Mouse (Mus musculus): ENCODE data around the gene Pllp. TPM values are rescaled to one million over a fixed set of nuclear protein-coding genes. Genes with fewer than 3 reads are reported as not detected.
A peak's percentile ranks its signal among the peaks of the same experiment; 100 is the strongest.

The Pllp gene
- polyA plus RNA-seq, 1 experiment from 2014 or later = 0.25 TPM

DNA sequence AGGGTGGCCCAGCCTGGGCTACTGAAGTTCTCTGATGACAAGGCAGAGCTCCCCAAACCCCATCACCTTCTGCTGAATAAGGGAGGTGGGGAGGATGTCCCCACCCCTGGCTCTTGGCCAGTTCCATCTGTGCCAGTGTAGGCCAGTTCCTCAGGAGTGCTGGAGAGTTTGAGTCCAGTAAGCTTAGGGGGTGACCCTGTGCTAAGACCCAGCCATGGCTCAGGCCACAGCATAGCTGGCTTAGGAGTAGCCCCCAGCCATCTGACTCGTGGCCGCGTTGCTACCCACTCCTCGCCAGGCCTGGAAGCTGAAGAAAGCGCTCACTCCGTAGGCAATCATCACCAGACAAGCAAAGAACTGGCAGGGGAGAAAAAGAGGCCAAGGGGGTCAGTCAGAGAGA, 20.2 kb downstream of the Pllp start:
- H3K4me2 ChIP-seq (replicated peaks; ENCODE audit: low read depth, low read length) = no peak overlapping the region
- H3K27me3 ChIP-seq (ENCODE audit: control insufficient read depth, insufficient read depth, low read length) = no peaks in the 10 kb centered on the region
- no peak overlapping the region for H3K27ac ChIP-seq (ENCODE audit: low read depth, low read length)
- H3K4me1 ChIP-seq (replicated peaks; ENCODE audit: control insufficient read depth, insufficient read depth, low read length) = no peaks in the 10 kb centered on the region
- no peaks in the 10 kb centered on the region for H3K9me3 ChIP-seq (ENCODE audit: control insufficient read depth, low read length)
- DNase-seq (ENCODE audit: low spot score) (no peak), ATAC-seq (ENCODE audit: low FRiP score) (no peak)
- peaks cover 10% of the 10 kb centered on the region for H3K36me3 ChIP-seq (ENCODE audit: control insufficient read depth, insufficient read depth, low read length)
- no peak overlapping the region for H3K9ac ChIP-seq (ENCODE audit: low read depth, low read length)
- WGBS = 84% methylated on average over 6 of the region's 6 CpGs
- H3K4me3 ChIP-seq (ENCODE audit: low read depth, low read length) = no peak overlapping the region

DNA sequence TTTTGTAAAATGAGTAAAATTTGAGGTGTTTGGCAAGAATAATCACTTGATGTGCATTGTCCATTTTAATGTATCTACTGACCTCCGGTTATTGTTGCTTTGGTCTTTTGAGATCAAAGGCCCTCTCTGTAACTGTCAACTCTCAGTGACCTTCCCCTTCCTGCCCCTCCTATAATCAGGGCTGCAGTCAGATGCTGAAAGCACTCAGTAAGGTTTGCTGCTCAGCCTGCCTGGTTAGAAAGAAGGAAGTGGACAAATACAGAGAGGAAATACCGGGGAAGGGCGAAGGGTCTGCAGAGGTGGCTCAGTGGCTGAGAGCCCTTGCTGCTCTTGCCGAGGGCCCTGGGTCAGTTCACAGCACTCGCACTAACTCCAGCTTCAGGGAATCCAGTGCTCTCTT, 21.7 kb downstream of the Pllp start:
- no peak overlapping the region for H3K4me2 ChIP-seq (replicated peaks; ENCODE audit: low read depth, low read length)
- H3K9ac ChIP-seq (ENCODE audit: low read depth, low read length) = no peak overlapping the region
- H3K9me3 ChIP-seq (ENCODE audit: control insufficient read depth, low read length) = no peaks in the 10 kb centered on the region
- H3K27ac ChIP-seq (ENCODE audit: low read depth, low read length) = no peak overlapping the region
- H3K4me3 ChIP-seq (ENCODE audit: low read depth, low read length) = no peak overlapping the region
- ATAC-seq (ENCODE audit: low FRiP score) (no peak), DNase-seq (ENCODE audit: low spot score) (no peak)
- H3K36me3 ChIP-seq (ENCODE audit: control insufficient read depth, insufficient read depth, low read length) = peaks cover 12% of the 10 kb centered on the region
- no peaks in the 10 kb centered on the region for H3K4me1 ChIP-seq (replicated peaks; ENCODE audit: control insufficient read depth, insufficient read depth, low read length)
- H3K27me3 ChIP-seq (ENCODE audit: control insufficient read depth, insufficient read depth, low read length) = no peaks in the 10 kb centered on the region
- 82% methylated on average over 5 of the region's 5 CpGs for WGBS

DNA sequence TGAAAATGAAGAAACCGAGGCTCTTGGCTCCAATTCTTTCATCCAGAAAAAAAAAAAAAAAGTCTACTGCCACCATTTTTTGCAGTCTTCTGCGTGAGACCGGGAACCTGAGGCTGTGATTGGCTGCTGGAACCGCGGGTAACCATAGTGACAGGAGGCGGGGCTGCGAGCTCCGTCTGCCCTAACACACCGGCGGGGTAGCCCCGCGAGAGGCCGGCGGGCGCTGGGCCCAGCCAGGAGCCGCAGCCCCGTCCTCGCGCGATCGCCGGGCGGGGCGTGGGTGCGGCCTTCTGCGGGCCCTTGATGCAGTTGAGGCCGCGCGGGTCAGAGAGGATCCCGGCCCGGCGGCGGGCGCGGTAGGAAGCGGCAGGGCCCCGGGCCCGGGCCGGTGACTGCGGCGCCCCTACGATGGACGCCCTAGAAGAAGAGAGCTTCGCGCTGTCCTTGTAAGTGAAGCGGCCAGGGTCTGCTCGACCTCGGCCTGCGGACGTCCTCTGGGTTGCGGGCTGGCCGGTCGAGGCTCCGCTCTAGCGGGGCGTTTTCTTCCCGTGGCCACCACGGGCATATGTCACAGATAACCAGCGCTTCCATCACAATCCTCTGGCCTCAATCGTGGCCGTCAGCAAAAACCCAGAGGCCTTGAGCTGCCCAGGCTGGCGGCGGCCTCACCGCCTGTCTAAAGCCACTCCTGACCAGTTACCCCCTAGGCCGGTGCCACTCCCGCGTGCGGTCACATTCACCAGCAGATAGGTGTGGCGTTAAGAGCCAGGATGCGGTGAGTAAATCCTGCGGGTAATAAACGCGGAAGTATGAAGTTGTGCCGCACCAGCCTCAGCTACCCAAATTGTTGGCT, 29.4 kb downstream of the Pllp start, which contains the start of gene Arl2bp:
Gene Arl2bp (plus strand): TSS at position 145 of the 853 bp plus-strand sequence.
- Histone ChIP-seq H3K9me3 (ENCODE audit: control insufficient read depth, low read length) (no peaks in the 10 kb centered on the region), H3K36me3 (ENCODE audit: control insufficient read depth, insufficient read depth, low read length) (peaks cover 5% of the 10 kb centered on the region), H3K4me3 (ENCODE audit: low read depth, low read length) (peak within 1 kb of the TSS; percentile 90), H3K4me2 (replicated peaks; ENCODE audit: low read depth, low read length) (peak within 1 kb of the TSS; percentile 76), H3K27me3 (ENCODE audit: control insufficient read depth, insufficient read depth, low read length) (no peaks in the 10 kb centered on the region), H3K9ac (ENCODE audit: low read depth, low read length) (peak within 1 kb of the TSS; percentile 98), H3K4me1 (replicated peaks; ENCODE audit: control insufficient read depth, insufficient read depth, low read length) (no peaks in the 10 kb centered on the region), H3K27ac (ENCODE audit: low read depth, low read length) (peak within 1 kb of the TSS; percentile 89)
- DNase-seq (ENCODE audit: low spot score) = peak; percentile 96
- WGBS = 1% methylated on average over 67 of the region's 74 CpGs
- peak; percentile 100 for ATAC-seq (ENCODE audit: low FRiP score)

DNA sequence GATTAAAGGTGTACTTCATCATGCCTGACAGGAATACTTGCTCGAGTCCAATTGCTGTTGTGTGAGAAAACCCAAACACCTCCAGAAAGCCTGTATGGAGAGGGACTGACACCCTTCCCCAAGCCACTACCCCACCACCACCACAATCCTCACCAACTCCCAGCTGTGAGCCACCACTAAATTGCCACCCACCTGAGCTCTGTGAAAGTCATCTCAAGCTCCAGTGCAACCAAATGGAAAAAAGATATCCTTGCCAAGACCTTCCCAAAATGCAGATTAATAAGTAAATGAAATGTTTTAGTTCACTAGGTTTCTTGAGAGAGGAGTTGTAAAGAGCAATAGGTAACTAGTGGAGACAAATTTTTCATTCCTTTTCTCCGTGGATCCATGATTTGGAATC, 31.4 kb downstream of the Pllp start:
- 87% methylated on average over 2 of the region's 2 CpGs for WGBS
- no peak for ATAC-seq (ENCODE audit: low FRiP score)
- H3K27ac ChIP-seq (ENCODE audit: low read depth, low read length) = no peak overlapping the region
- H3K9me3 ChIP-seq (ENCODE audit: control insufficient read depth, low read length) = no peaks in the 10 kb centered on the region
- H3K4me3 ChIP-seq (ENCODE audit: low read depth, low read length) = no peak overlapping the region
- H3K4me2 ChIP-seq (replicated peaks; ENCODE audit: low read depth, low read length) = no peak overlapping the region
- no peak overlapping the region for H3K9ac ChIP-seq (ENCODE audit: low read depth, low read length)
- H3K27me3 ChIP-seq (ENCODE audit: control insufficient read depth, insufficient read depth, low read length) = no peaks in the 10 kb centered on the region
- DNase-seq (ENCODE audit: low spot score) = no peak
- H3K36me3 ChIP-seq (ENCODE audit: control insufficient read depth, insufficient read depth, low read length) = no peaks in the 10 kb centered on the region
- H3K4me1 ChIP-seq (replicated peaks; ENCODE audit: control insufficient read depth, insufficient read depth, low read length) = no peaks in the 10 kb centered on the region

DNA sequence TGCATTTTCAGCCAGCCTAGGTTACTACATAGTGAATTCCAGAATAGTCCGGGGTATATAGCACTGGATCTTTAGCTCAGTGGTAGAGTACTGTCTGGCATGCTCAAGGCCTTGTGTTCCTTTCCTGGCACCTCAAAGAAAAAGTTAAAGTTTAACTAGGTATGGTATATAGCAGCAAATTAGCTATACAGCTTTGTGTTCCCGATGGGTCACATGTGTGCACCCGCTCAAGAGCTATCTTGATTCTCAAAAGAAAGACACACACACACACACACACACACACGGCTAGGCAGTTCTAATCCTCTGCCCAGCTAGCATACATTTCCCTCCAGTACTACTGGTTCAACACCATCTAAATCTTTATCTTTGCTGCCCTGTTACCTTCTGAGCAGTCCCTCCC, 35.7 kb downstream of the Pllp start:
- no peaks in the 10 kb centered on the region for H3K27me3 ChIP-seq (ENCODE audit: control insufficient read depth, insufficient read depth, low read length)
- H3K4me2 ChIP-seq (replicated peaks; ENCODE audit: low read depth, low read length) = no peak overlapping the region
- H3K36me3 ChIP-seq (ENCODE audit: control insufficient read depth, insufficient read depth, low read length) = 0 out of 2 replicates have a peak, but pooled peaks cover 4% of the 10 kb centered on the region
- no peak overlapping the region for H3K9ac ChIP-seq (ENCODE audit: low read depth, low read length)
- H3K9me3 ChIP-seq (ENCODE audit: control insufficient read depth, low read length) = no peaks in the 10 kb centered on the region
- DNase-seq (ENCODE audit: low spot score) = no peak
- no peak for ATAC-seq (ENCODE audit: low FRiP score)
- no peaks in the 10 kb centered on the region for H3K4me1 ChIP-seq (replicated peaks; ENCODE audit: control insufficient read depth, insufficient read depth, low read length)
- no peak overlapping the region for H3K27ac ChIP-seq (ENCODE audit: low read depth, low read length)
- 87% methylated on average over 4 of the region's 4 CpGs for WGBS
- no peak overlapping the region for H3K4me3 ChIP-seq (ENCODE audit: low read depth, low read length)

DNA sequence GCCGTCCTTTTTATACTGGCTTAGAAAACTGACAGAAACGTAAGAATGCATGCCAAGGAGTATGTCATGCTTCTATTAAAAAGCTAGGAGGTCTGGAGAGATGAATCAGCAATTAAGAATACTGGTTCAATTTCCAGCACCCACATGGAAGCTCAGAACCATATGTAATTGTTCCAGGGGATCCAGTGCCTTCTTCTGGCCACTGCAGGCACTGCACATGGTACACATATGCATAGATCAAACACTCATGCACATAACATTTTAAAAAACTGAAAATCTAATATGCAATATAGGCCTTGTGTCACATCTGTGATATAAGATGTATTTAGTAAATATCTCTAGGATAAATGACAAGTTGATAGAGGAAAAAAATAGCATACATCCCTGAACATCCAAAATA, 38.0 kb downstream of the Pllp start:
- Histone ChIP-seq H3K27me3 (ENCODE audit: control insufficient read depth, insufficient read depth, low read length) (no peaks in the 10 kb centered on the region), H3K9ac (ENCODE audit: low read depth, low read length) (no peak overlapping the region), H3K36me3 (ENCODE audit: control insufficient read depth, insufficient read depth, low read length) (0 out of 2 replicates have a peak, but pooled peaks cover 4% of the 10 kb centered on the region), H3K4me2 (replicated peaks; ENCODE audit: low read depth, low read length) (no peak overlapping the region), H3K4me1 (replicated peaks; ENCODE audit: control insufficient read depth, insufficient read depth, low read length) (no peaks in the 10 kb centered on the region), H3K27ac (ENCODE audit: low read depth, low read length) (no peak overlapping the region), H3K9me3 (ENCODE audit: control insufficient read depth, low read length) (no peaks in the 10 kb centered on the region), H3K4me3 (ENCODE audit: low read depth, low read length) (no peak overlapping the region)
- ATAC-seq (ENCODE audit: low FRiP score) = no peak
- DNase-seq (ENCODE audit: low spot score) = no peak
- WGBS = 97% methylated on average over 2 of the region's 2 CpGs

DNA sequence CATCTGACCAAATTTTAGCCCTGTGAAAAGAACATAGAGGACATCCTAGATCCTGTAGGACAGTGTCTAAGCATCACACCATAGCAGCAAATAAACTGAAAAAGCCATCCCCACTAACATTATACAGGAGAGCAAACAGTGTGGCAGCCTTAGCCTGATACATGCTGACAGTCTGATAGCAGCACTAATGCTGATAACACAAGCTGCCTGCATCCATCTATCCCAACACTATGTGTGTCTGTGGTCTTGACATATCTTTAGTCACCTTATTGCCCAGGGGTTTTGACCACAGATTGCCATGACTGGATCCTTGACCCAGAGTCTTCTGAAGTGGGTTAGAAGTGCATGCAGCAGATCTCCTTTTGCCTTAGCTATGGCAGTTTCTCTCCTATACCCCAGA, 41.1 kb downstream of the Pllp start:
- ATAC-seq (ENCODE audit: low FRiP score) (no peak), DNase-seq (ENCODE audit: low spot score) (no peak)
- no peak overlapping the region for H3K4me2 ChIP-seq (replicated peaks; ENCODE audit: low read depth, low read length)
- H3K9ac ChIP-seq (ENCODE audit: low read depth, low read length) = no peak overlapping the region
- H3K27me3 ChIP-seq (ENCODE audit: control insufficient read depth, insufficient read depth, low read length) = no peaks in the 10 kb centered on the region
- no peak overlapping the region for H3K27ac ChIP-seq (ENCODE audit: low read depth, low read length)
- H3K9me3 ChIP-seq (ENCODE audit: control insufficient read depth, low read length) = no peaks in the 10 kb centered on the region
- H3K4me1 ChIP-seq (replicated peaks; ENCODE audit: control insufficient read depth, insufficient read depth, low read length) = no peaks in the 10 kb centered on the region
- 0 out of 2 replicates have a peak, but pooled peaks cover 4% of the 10 kb centered on the region for H3K36me3 ChIP-seq (ENCODE audit: control insufficient read depth, insufficient read depth, low read length)
- H3K4me3 ChIP-seq (ENCODE audit: low read depth, low read length) = no peak overlapping the region

DNA sequence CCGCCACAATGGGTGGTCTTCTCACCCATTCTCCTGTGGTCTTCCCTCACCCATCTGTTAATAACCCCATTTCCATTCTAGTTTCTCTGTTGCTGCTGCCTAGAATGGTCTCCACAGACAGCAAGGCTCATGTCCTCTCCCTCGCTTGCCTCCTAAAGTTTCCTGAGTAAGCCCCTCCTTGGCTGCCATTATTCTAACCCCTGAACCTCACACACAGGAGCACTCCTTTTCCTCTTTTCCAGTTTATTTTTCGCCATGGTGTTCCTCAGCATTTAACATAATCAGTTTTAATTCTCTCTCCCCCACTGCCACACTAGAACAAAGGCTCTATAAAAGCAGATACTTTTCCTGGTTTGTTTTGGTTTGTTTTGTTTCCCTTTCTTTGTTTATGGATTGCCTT, 43.1 kb downstream of the Pllp start:
- no peak for ATAC-seq (ENCODE audit: low FRiP score)
- no peak overlapping the region for H3K27ac ChIP-seq (ENCODE audit: low read depth, low read length)
- WGBS = 93% methylated on average over 3 of the region's 3 CpGs
- no peaks in the 10 kb centered on the region for H3K36me3 ChIP-seq (ENCODE audit: control insufficient read depth, insufficient read depth, low read length)
- no peaks in the 10 kb centered on the region for H3K4me1 ChIP-seq (replicated peaks; ENCODE audit: control insufficient read depth, insufficient read depth, low read length)
- no peaks in the 10 kb centered on the region for H3K9me3 ChIP-seq (ENCODE audit: control insufficient read depth, low read length)
- no peak for DNase-seq (ENCODE audit: low spot score)
- no peak overlapping the region for H3K4me2 ChIP-seq (replicated peaks; ENCODE audit: low read depth, low read length)
- no peak overlapping the region for H3K4me3 ChIP-seq (ENCODE audit: low read depth, low read length)
- H3K9ac ChIP-seq (ENCODE audit: low read depth, low read length) = no peak overlapping the region
- H3K27me3 ChIP-seq (ENCODE audit: control insufficient read depth, insufficient read depth, low read length) = no peaks in the 10 kb centered on the region

DNA sequence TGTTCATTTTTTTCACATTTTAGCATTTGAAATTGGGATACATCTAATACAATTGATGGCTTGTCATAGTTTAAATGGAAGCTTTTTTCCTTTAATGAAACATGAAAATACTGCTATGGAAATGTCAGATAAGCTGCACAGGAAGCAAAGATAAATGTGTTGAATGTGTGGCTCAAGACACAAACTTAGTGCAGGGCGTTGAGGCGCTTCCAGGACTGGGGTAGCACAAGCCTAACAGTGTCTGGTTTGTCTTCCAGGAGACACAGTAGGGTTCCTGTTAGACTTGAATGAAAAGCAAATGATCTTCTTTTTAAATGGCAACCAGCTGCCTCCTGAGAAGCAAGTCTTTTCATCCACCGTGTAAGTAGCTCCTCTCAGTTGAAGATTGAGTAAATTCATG, 46.6 kb downstream of the Pllp start:
- ATAC-seq (ENCODE audit: low FRiP score) = no peak
- no peak overlapping the region for H3K27ac ChIP-seq (ENCODE audit: low read depth, low read length)
- H3K9me3 ChIP-seq (ENCODE audit: control insufficient read depth, low read length) = no peaks in the 10 kb centered on the region
- no peaks in the 10 kb centered on the region for H3K27me3 ChIP-seq (ENCODE audit: control insufficient read depth, insufficient read depth, low read length)
- H3K36me3 ChIP-seq (ENCODE audit: control insufficient read depth, insufficient read depth, low read length) = 0 out of 2 replicates have a peak, but pooled peaks cover 3% of the 10 kb centered on the region
- no peak overlapping the region for H3K4me3 ChIP-seq (ENCODE audit: low read depth, low read length)
- no peaks in the 10 kb centered on the region for H3K4me1 ChIP-seq (replicated peaks; ENCODE audit: control insufficient read depth, insufficient read depth, low read length)
- no peak overlapping the region for H3K4me2 ChIP-seq (replicated peaks; ENCODE audit: low read depth, low read length)
- DNase-seq (ENCODE audit: low spot score) = no peak
- no peak overlapping the region for H3K9ac ChIP-seq (ENCODE audit: low read depth, low read length)
- WGBS = 48% methylated on average over 3 of the region's 3 CpGs
